Mouse (Mus musculus): Measurements from ENCODE around the gene Scml4.

DNA sequence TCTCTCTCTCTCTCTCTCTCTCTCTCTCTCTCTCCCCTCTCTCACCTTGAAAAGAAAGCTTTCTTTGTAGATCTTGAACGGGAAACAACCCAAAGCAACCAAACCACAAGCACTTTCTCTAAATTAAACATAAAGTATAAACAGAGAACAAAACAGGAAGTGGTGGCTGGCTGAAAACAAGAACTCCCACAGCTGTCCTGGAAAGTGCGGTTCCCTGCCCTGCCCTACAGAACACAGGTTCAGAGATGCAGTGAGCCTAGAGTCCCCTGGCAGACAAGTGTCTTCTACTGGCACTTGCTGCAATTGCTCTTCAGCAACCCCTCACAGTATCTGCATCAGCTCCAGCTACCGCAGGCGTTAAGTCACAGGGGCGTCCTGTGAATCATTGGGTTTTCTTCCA is 37.5 kb downstream of the Scml4 start:
- no peak for TF ChIP-seq CTCF (IDR thresholded peaks at IDR 0.05; ENCODE audit: borderline replicate concordance, control insufficient read depth, extremely low read depth, insufficient read depth, low read length, poor library complexity)
- peak; percentile 55 for TF ChIP-seq POLR2A (IDR thresholded peaks at IDR 0.05; ENCODE audit: control insufficient read depth, extremely low read depth, insufficient read depth, low read length, poor library complexity)
